Mouse (Mus musculus) limb, embryonic 11.5 days (tissue): ENCODE measurements around the gene Vps36. TPM values are rescaled to one million over a fixed set of nuclear protein-coding genes. Genes with fewer than 3 reads are reported as not detected.

ENCODE experiments used
- ATAC-seq: fragments of 200-750 bp; cut with Nextera tagmentation; 2 replicates; pipeline ENCODE4 v1.8.0; 2017; ENCODE audit warnings: low read depth; ENCODE audit not compliant: insufficient number of reproducible peaks, low FRiP score, low TSS enrichment
- DNase-seq: peaks from one replicate; pipeline ENCODE4 v3.0.0-alpha.2; 2015; ENCODE audit warnings: low spot score
- H3K27ac ChIP-seq: fragments of 300-500 bp; sonication (generic); replicated peaks from 2 replicates; pipeline ENCODE4 v1.5.1; 2014; ENCODE audit warnings: low read depth, mild to moderate bottlenecking, low read length
- H3K27me3 ChIP-seq: fragments of 300-500 bp; sonication (generic); 2 replicates; pipeline ENCODE4 v1.6.1; 2014; ENCODE audit warnings: mild to moderate bottlenecking, low read length, mixed read lengths; ENCODE audit not compliant: control insufficient read depth, insufficient read depth
- H3K36me3 ChIP-seq: fragments of 300-500 bp; sonication (generic); 2 replicates; pipeline ENCODE4 v1.6.1; 2014; ENCODE audit warnings: mild to moderate bottlenecking, low read length, moderate library complexity, mixed read lengths; ENCODE audit not compliant: control insufficient read depth, insufficient read depth
- H3K4me1 ChIP-seq: fragments of 300-500 bp; sonication (generic); 2 replicates; pipeline ENCODE4 v1.6.1; 2014; ENCODE audit warnings: low read length, mixed read lengths; ENCODE audit not compliant: control insufficient read depth, insufficient read depth
- H3K4me2 ChIP-seq: fragments of 300-500 bp; sonication (generic); 2 replicates; pipeline ENCODE4 v1.6.1; 2014; ENCODE audit warnings: low read depth, mild to moderate bottlenecking, moderate library complexity; ENCODE audit not compliant: severe bottlenecking
- H3K4me3 ChIP-seq: fragments of 300-500 bp; sonication (generic); 2 replicates; pipeline ENCODE4 v1.5.1; 2014; ENCODE audit warnings: low read depth, low read length
- H3K9ac ChIP-seq: fragments of 300-500 bp; sonication (generic); 2 replicates; pipeline ENCODE4 v1.6.1; 2014; ENCODE audit warnings: mild to moderate bottlenecking, low read length
- H3K9me3 ChIP-seq: fragments of 300-500 bp; sonication (generic); 2 replicates; pipeline ENCODE4 v1.6.1; 2016; ENCODE audit warnings: low read length; ENCODE audit not compliant: control insufficient read depth
- WGBS: fragments of 180-500 bp; shearing (Covaris S2); extraction: QIAGEN DNeasy Blood & Tissue Kit; methylation state at CpG from one replicate; pipeline ENCODE4 v1.1.7; 2014; 5-methylcytosine and 5-hydroxymethylcytosine counted together
- polyA plus RNA-seq: library from polyadenylated mRNA; unstranded; fragments of >200 nt; fragmentation: Nextera tagmentation; extraction: Ambion mirVana; gene quantifications from 2 replicates; pipeline ENCODE4 v1.2.1, GENCODE M21; 2014

Gene Vps36
- 41.4 and 45.4 TPM in 2 replicates for polyA plus RNA-seq

DNA sequence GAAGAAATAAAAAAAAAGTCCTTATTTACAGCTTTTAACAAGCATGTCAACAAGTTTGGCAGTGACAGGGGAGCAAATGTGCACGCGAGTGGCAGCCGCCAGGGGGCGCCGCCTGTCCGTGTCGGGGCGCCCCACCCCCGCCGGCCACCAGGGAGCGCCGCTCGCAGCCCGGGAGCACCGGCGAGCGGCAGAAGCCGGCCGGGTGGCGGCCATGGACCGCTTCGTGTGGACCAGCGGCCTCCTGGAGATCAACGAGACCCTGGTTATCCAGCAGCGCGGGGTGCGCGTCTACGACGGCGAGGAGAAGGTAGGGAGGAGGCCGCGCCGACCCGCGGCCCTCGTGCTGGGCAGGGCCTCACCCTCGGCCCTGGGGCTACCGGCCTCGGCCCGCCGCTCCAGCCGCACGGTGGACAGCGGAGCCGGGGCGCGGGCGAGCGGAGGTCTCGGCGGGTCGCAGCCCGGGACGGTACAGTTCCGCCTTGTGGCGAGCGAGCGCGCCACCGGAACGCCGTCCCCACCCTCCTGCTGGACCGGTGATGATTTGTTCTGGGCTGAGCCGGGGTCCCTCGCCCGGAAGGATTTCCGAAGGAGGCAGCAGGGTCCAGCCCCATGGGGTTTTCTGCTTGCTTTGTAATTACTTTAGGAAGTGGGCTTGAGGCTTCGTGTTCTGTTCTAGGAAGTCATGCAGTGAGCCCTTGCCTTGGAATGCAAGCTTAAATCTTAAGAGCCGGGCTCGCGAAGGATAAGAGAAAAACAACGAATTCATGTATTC is at the start of gene Vps36:
Gene Vps36, plus strand, starts transcription at position 150 of the 772 bp plus-strand sequence.
- Histone ChIP-seq H3K36me3 (no peaks in the 10 kb centered on the region), H3K4me3 (peak within 1 kb of the TSS; percentile 72), H3K9ac (peak within 1 kb of the TSS; percentile 97), H3K4me2 (peak within 1 kb of the TSS; percentile 51), H3K9me3 (no peaks in the 10 kb centered on the region), H3K27ac (peak within 1 kb of the TSS; percentile 96), H3K4me1 (peaks cover 2% of the 10 kb centered on the region; the same call in 1 of the 2 replicates), H3K27me3 (no peaks in the 10 kb centered on the region)
- peak; percentile 95 for ATAC-seq
- peak; percentile 91 for DNase-seq
- WGBS, result 0% methylated on average over 52 of the region's 73 CpGs

DNA sequence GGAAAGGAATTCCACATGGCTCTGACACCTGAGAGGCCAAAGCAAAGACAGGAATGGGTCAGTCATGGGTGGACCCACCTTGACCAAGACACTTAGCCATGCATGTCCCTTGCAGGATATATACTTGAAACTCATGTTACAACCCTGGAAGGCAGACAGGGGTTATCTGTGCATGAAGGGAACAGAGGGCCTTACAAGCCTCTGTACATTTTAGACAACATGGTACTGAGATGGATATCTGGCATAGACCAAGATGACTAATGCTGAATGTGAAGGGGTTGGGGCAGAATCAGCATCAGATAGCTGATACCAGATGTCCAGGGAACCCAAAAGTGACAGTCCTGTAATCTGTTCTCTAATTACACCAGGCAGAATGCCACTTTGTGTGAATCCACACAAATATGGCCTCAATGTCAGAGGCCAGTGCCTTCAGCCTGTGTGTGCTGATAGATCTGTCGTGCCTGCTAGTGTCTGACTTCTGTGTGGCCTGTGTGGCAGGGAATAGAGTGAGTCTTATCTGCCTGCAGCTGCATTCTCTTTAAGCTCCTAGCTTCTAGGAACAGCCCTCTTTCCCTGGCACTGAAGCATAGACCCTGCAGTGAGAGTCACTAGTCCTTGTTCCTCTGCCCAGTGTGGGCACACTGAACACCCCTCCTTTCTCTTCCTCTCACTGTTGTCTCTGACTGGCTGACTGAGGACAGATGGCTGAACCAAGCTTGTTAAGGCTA is 48.7 kb upstream of the Vps36 start:
- Histone ChIP-seq H3K27me3 (no peaks in the 10 kb centered on the region), H3K4me1 (no peaks in the 10 kb centered on the region), H3K4me3 (no peak overlapping the region), H3K27ac (no peak overlapping the region), H3K9ac (no peak overlapping the region), H3K36me3 (no peaks in the 10 kb centered on the region), H3K9me3 (no peaks in the 10 kb centered on the region), H3K4me2 (no peak overlapping the region)
- DNase-seq, result no peak
- WGBS, result 82% methylated on average over 1 of the region's 1 CpGs
- no peak for ATAC-seq

DNA sequence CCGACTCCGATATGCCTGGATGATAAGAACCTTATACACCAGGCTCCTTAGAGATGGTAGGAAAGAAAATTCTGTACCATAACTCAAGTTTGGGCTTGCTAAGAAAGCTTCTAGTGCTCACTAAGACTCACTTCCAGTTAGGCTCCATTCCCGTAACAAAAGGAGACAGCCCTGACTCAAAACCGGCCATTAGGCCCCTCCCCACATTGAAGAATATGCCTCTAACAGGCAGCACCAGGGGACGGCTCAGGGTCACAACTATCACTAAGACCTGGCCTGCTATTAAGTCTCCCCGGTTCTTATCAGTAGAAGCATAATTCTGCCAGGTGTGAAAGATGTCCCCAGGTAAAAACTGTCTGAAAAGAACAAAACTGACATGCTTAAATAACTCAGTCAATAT is 46.8 kb upstream of the Vps36 start:
- WGBS, result 82% methylated on average over 6 of the region's 6 CpGs

DNA sequence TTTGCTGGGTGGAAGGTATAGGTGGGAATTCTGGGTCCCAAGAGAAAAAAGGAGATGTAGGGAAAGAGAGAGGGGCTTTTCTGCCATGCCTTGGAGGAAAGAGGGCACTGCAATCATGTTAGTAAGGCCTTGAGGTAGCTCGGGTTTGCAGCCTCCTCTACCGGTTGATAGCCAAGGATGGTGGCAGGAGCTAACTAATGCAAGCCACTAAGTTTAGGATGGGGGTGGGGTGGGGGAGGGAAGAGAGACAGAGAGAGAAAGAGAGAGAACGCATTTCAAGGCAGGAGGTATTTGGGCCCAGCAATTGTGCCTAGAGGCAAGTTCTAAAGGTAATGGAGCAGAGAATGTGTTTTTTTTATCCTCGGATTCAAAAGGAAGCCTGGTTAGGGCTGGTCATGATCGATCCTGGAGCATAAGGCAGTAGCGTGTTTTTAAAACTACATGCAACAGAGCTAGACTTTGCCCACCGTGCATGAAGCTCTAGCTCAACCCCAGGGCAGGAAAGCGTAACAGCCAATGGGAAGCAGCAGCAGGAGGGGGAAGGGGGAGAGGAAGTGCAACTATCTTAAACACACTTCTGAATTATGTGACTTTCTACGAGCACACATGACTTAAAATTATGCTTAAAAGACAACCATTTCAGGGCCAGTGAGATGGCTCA is 44.8 kb upstream of the Vps36 start:
- no peak overlapping the region for H3K9ac ChIP-seq
- no peak for DNase-seq
- no peak overlapping the region for H3K4me2 ChIP-seq
- H3K27ac ChIP-seq, result no peak overlapping the region
- ATAC-seq, result no peak
- no peaks in the 10 kb centered on the region for H3K27me3 ChIP-seq
- no peaks in the 10 kb centered on the region for H3K9me3 ChIP-seq
- no peaks in the 10 kb centered on the region for H3K4me1 ChIP-seq
- no peaks in the 10 kb centered on the region for H3K36me3 ChIP-seq
- H3K4me3 ChIP-seq, result no peak overlapping the region
- WGBS, result 81% methylated on average over 9 of the region's 9 CpGs

More for the DNA sequence above, 46.8 kb upstream of the Vps36 start:
- H3K36me3 ChIP-seq, result no peaks in the 10 kb centered on the region
- DNase-seq (no peak), ATAC-seq (no peak)
- H3K9me3 ChIP-seq, result no peaks in the 10 kb centered on the region
- H3K4me2 ChIP-seq, result no peak overlapping the region
- H3K4me3 ChIP-seq, result no peak overlapping the region
- no peaks in the 10 kb centered on the region for H3K4me1 ChIP-seq
- no peak overlapping the region for H3K9ac ChIP-seq
- no peak overlapping the region for H3K27ac ChIP-seq
- H3K27me3 ChIP-seq, result no peaks in the 10 kb centered on the region

DNA sequence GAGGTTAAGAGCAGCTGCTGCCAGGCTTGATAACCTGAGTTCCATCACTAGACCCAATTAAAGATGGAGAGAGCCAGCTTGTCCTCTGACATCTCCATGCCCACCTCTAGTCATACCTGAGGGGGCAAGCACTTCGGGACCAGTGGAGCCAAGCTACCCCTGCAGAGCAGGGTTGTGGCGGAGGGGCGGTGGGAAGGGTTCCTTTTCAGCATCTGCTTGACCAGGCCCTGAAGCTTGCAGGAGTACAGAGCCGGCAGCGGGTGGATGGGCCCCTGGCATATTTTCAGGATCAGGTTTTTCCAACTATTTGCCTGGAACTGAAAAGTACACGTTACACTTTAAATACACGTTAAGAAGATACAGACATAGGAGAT is 44.3 kb upstream of the Vps36 start:
- DNase-seq (no peak), ATAC-seq (no peak)
- WGBS, result 93% methylated on average over 7 of the region's 7 CpGs
- no peak overlapping the region for H3K4me3 ChIP-seq
- H3K27me3 ChIP-seq, result no peaks in the 10 kb centered on the region
- no peak overlapping the region for H3K27ac ChIP-seq
- H3K36me3 ChIP-seq, result no peaks in the 10 kb centered on the region
- H3K4me1 ChIP-seq, result no peaks in the 10 kb centered on the region
- H3K4me2 ChIP-seq, result no peak overlapping the region
- H3K9ac ChIP-seq, result no peak overlapping the region
- no peaks in the 10 kb centered on the region for H3K9me3 ChIP-seq

DNA sequence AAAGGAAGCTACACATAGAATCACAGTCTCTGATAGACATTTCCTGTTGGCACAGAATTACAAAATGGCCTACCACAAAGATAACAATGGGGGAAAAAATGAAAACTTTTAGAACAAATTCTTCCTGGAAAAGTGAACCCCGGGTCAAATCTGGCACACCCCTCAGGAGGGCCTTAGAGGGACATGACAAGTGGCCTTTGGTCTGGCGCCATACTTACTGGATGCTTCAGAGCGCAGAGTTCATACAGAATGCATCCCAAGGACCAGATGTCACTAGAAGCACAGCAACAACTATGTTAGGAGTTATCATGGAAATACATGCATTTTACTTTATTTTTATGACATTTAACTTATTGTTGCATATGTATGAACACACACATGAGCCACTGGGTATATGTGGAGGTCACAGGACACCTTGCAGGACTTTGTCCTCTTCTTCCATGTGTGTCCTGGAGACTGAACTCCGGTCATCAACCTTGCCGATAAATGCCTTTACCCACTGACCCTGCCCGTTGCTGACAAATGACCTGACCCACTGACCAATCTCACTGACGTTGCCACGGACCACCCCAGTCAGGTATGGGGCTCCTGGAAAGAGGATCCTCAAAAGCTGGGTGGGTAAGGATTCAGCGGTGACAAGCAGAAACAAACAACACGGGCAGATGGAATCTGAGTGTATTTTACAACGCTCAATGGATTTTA is 42.8 kb upstream of the Vps36 start:
- Histone ChIP-seq H3K4me3 (no peak overlapping the region), H3K36me3 (no peaks in the 10 kb centered on the region), H3K27me3 (no peaks in the 10 kb centered on the region), H3K9me3 (no peaks in the 10 kb centered on the region), H3K4me2 (no peak overlapping the region), H3K9ac (no peak overlapping the region), H3K4me1 (no peaks in the 10 kb centered on the region), H3K27ac (no peak overlapping the region)
- DNase-seq, result no peak
- 94% methylated on average over 11 of the region's 11 CpGs for WGBS
- ATAC-seq, result no peak

GRCm38 (mm10) chr8:22150345-22150663 is 42.3 kb upstream of the Vps36 start:
- Histone ChIP-seq H3K36me3 (no peaks in the 10 kb centered on the region), H3K4me1 (no peaks in the 10 kb centered on the region), H3K27ac (no peak overlapping the region), H3K9me3 (no peaks in the 10 kb centered on the region), H3K27me3 (no peaks in the 10 kb centered on the region), H3K9ac (no peak overlapping the region), H3K4me2 (no peak overlapping the region), H3K4me3 (no peak overlapping the region)
- no peak for ATAC-seq
- WGBS, result 92% methylated on average over 3 of the region's 3 CpGs
- DNase-seq, result no peak

- Histone ChIP-seq H3K9me3 (no peaks in the 10 kb centered on the region), H3K36me3 (no peaks in the 10 kb centered on the region), H3K9ac (no peak overlapping the region), H3K4me3 (no peak overlapping the region), H3K4me2 (no peak overlapping the region), H3K27ac (no peak overlapping the region), H3K4me1 (no peaks in the 10 kb centered on the region), H3K27me3 (no peaks in the 10 kb centered on the region)
- DNase-seq (no peak), ATAC-seq (no peak)
- WGBS, result 75% methylated on average over 8 of the region's 8 CpGs
Measured at GRCm38 (mm10) chr8:22162206-22162605, 30.4 kb upstream of the Vps36 start.
